Mouse (Mus musculus) bone marrow, adult 2 months (tissue): Measurements from ENCODE around the gene Itgb1bp1.

Experiments used
- CTCF ChIP-seq: fragments of 200-500 bp; IDR thresholded peaks from 2 replicates; pipeline ENCODE4 v1.5.1; 2011; ENCODE audit warnings: low read length, control low read depth; ENCODE audit not compliant: control insufficient read depth, insufficient read depth
- POLR2A ChIP-seq: fragments of 200-500 bp; IDR thresholded peaks from 2 replicates; pipeline ENCODE4 v1.6.1; 2011; ENCODE audit warnings: low read depth, mild to moderate bottlenecking, control low read depth, low read length, borderline replicate concordance; ENCODE audit not compliant: control insufficient read depth

DNA sequence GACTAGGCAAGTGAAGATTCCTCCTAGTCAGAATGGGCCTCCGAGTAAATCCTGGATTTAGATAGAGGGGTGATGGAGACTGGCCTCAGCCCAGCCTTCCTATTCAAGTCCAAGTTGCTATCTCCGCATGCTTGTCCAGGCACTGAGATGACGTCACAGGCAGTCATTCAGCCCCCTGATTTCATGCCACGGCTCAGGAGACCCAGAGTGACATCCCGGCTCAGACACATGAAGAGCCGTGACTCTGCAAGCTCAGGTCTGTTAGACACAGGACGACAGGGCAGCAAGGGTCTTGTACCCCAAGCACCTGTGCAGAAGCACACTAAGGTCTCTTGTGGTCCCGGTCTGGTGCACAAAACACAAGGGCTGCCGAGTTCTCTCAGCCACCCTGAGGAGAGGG, 36.8 kb upstream of the Itgb1bp1 start:
- TF ChIP-seq CTCF = no peak
- TF ChIP-seq POLR2A = no peak
